In the genomic region with DNA sequence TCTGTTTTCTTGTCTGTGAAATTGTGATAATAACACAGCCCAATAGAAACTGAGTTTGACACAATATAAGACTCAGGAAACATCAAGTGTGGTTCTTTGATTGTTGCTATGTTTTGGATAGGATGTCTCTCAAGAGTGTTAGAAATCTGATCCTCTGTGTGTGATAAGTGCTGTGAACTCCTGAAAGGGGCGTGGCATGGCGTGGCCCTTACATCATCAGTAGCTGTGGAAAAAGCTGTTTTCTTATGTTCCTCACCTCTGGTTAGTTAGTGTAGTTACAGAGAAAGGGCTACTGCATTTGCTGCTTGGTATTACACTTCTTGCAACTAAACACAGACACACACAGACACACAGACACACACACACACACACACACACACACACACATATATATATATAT, we compare ENCODE assay signal across 30 mouse cellular contexts.
A peak's percentile ranks its signal among the peaks of the same experiment; 100 is the strongest.
DNase-seq lines count a peak whose midpoint lies in the region; ATAC-seq lines count a peak whose summit lies in the region.
"Had no signal": no experiment of that assay in that cellular context is flagged by ENCODE, and none has a peak within 500 bp of the region (broad histone marks: within the 10 kb centered on the region; RNA-seq: fewer than 3 reads in every experiment).

No protein-coding gene starts in this region.

- no peak overlapping the region for H3K4me2 ChIP-seq in midbrain, embryonic 11.5 days
- H3K4me2 ChIP-seq in midbrain, embryonic 15.5 days = no peak overlapping the region
- H3K4me2 ChIP-seq in hindbrain, embryonic 13.5 days = no peak overlapping the region
- H3K4me2 ChIP-seq: embryonic facial prominence, embryonic 13.5 days; embryonic facial prominence, embryonic 15.5 days; forebrain, embryonic 12.5 days had no signal

- DNase-seq in heart, adult 11 months = peak; percentile 59
- no peak for DNase-seq in heart, postnatal 25 days (ENCODE audit: low spot score)
- DNase-seq in midbrain, embryonic 11.5 days (ENCODE audit: low spot score, missing footprints) = peak; percentile 39
- DNase-seq in frontal cortex, postnatal 25 days (ENCODE audit: low spot score in 2 of 2) = no peak
- DNase-seq: adrenal gland, adult 8-10 months; adrenal gland, postnatal 14 days; adrenal gland, postnatal 36 days; B cell, adult 2 months; cerebellum, adult 11 months; cerebellum, adult 18-20 months; cerebellum, adult 8-10 months; cerebellum, adult 9-11 months; cerebellum, postnatal 14 days; cerebellum, postnatal 36 days; embryo, embryonic 11 days had no signal

- H3K27me3 ChIP-seq in midbrain, embryonic 11.5 days (ENCODE audit: control insufficient read depth, insufficient read depth, low read length) = no peaks in the 10 kb centered on the region
- H3K27me3 ChIP-seq in midbrain, embryonic 15.5 days (replicated peaks) = no peaks in the 10 kb centered on the region
- no peaks in the 10 kb centered on the region for H3K27me3 ChIP-seq in hindbrain, embryonic 13.5 days
- H3K27me3 ChIP-seq: CH12.LX; embryonic facial prominence, embryonic 13.5 days; embryonic facial prominence, embryonic 15.5 days; forebrain, embryonic 12.5 days; Patski had no signal

- no peak overlapping the region for H3K4me3 ChIP-seq in midbrain, embryonic 11.5 days (ENCODE audit: low read depth, low read length)
- no peak overlapping the region for H3K4me3 ChIP-seq in midbrain, embryonic 15.5 days
- H3K4me3 ChIP-seq in brown adipose tissue, adult 24 weeks (ENCODE audit: insufficient read depth, low read depth, low read length) = no peak overlapping the region
- H3K4me3 ChIP-seq in hindbrain, embryonic 13.5 days = no peak overlapping the region
- H3K4me3 ChIP-seq: embryonic facial prominence, embryonic 13.5 days; embryonic facial prominence, embryonic 15.5 days; erythroblast, embryonic 14.5 days; forebrain, embryonic 10.5 days; forebrain, embryonic 12.5 days had no signal

- no peak overlapping the region for H3K9ac ChIP-seq in midbrain, embryonic 11.5 days (ENCODE audit: low read length)
- H3K9ac ChIP-seq in midbrain, embryonic 15.5 days = no peak overlapping the region
- H3K9ac ChIP-seq in hindbrain, embryonic 13.5 days = no peak overlapping the region
- H3K9ac ChIP-seq: embryonic facial prominence, embryonic 13.5 days; embryonic facial prominence, embryonic 15.5 days; forebrain, embryonic 12.5 days had no signal

- WGBS in midbrain, embryonic 11.5 days = 86% methylated on average over 2 of the region's 2 CpGs
- 96% methylated on average over 2 of the region's 2 CpGs for WGBS in midbrain, embryonic 15.5 days
- WGBS in hindbrain, embryonic 13.5 days = 94% methylated on average over 2 of the region's 2 CpGs

- intact Hi-C loops in heart, postnatal 25 days (cut with DNase I) = loop anchor here (2.0 to 5.0 kb wide), 3 partner anchors 18 to 217 kb away; no protein-coding TSS in a partner anchor

- no peak for ATAC-seq in midbrain, embryonic 11.5 days (ENCODE audit: low FRiP score)
- no peak for ATAC-seq in midbrain, embryonic 15.5 days (replicated peaks)
- ATAC-seq in hindbrain, embryonic 13.5 days (ENCODE audit: low FRiP score) = no peak
- ATAC-seq: activated CD4-positive, CD25-positive, alpha-beta regulatory T cell, adult 4 months; CD4-positive, CD25-positive, alpha-beta regulatory T cell, adult 4 months; forebrain, embryonic 14.5 days; forebrain, embryonic 16.5 days; Patski had no signal

- no peaks in the 10 kb centered on the region for H3K36me3 ChIP-seq in midbrain, embryonic 11.5 days (ENCODE audit: control insufficient read depth, insufficient read depth, low read length)
- H3K36me3 ChIP-seq in midbrain, embryonic 15.5 days (replicated peaks) = no peaks in the 10 kb centered on the region
- H3K36me3 ChIP-seq in hindbrain, embryonic 13.5 days = no peaks in the 10 kb centered on the region
- H3K36me3 ChIP-seq: embryonic facial prominence, embryonic 13.5 days; embryonic facial prominence, embryonic 15.5 days; forebrain, embryonic 10.5 days; forebrain, embryonic 12.5 days; G1E had no signal

- no peaks in the 10 kb centered on the region for H3K9me3 ChIP-seq in midbrain, embryonic 11.5 days (ENCODE audit: control insufficient read depth, low read length)
- no peaks in the 10 kb centered on the region for H3K9me3 ChIP-seq in midbrain, embryonic 15.5 days
- no peaks in the 10 kb centered on the region for H3K9me3 ChIP-seq in hindbrain, embryonic 13.5 days
- H3K9me3 ChIP-seq: embryonic facial prominence, embryonic 13.5 days; embryonic facial prominence, embryonic 15.5 days; forebrain, embryonic 10.5 days; forebrain, embryonic 12.5 days; G1E had no signal

- H3K4me1 ChIP-seq in midbrain, embryonic 11.5 days (ENCODE audit: control insufficient read depth, insufficient read depth, low read length) = peaks cover 4% of the 10 kb centered on the region
- H3K4me1 ChIP-seq in midbrain, embryonic 15.5 days = peaks cover 20% of the 10 kb centered on the region
- peaks cover 27% of the 10 kb centered on the region for H3K4me1 ChIP-seq in brown adipose tissue, adult 24 weeks (ENCODE audit: control insufficient read depth, insufficient read depth, insufficient read length, low read length)
- peaks cover 24% of the 10 kb centered on the region for H3K4me1 ChIP-seq in hindbrain, embryonic 13.5 days (replicated peaks)

- H3K27ac ChIP-seq in midbrain, embryonic 11.5 days (ENCODE audit: low read depth, low read length) = no peak overlapping the region
- H3K27ac ChIP-seq in midbrain, embryonic 15.5 days = no peak overlapping the region
- peak overlapping the region; percentile 47; the same call in 1 of the 2 replicates for H3K27ac ChIP-seq in brown adipose tissue, adult 24 weeks (replicated peaks; ENCODE audit: low read depth, low read length)
- H3K27ac ChIP-seq in hindbrain, embryonic 13.5 days = no peak overlapping the region
- H3K27ac ChIP-seq: embryonic facial prominence, embryonic 13.5 days; embryonic facial prominence, embryonic 15.5 days; forebrain, embryonic 12.5 days had no signal

Comparison
In these comparisons a context has a peak if more than half of its experiments do, and no peak if none do; other contexts are left out.
1. DNase-seq: peak in heart, adult 11 months (single experiment) and midbrain, embryonic 11.5 days (single experiment); none in heart, postnatal 25 days (single experiment) and frontal cortex, postnatal 25 days (0 of 2).